Mouse (Mus musculus): Measurements from ENCODE around the gene Hist1h4h.

The Hist1h4h gene

DNA sequence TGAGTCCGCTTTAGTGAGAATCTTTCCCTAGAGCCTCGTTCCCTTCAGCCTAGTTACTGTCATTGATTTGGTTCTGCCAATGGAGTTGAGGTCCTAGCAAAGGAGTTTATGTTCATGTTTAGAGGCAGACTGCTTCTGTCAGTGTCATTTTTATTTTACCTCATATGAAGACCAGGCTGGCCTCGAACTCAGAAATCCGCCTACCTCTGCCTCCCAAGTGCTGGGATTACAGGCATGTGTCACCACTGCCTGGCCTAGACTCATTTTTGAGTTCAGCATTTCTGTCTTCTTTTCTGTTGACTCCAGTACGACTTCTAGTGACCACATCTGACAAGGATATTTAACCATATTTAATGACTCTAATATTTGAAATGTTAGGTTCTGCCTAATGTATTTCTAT is 15.6 kb upstream of the Hist1h4h start:
- DNase-seq, result no peak

- DNase-seq, result no peak
These were observed 14.8 kb upstream of the Hist1h4h start for GRCm38 (mm10) chr13:23515826-23516620.

DNA sequence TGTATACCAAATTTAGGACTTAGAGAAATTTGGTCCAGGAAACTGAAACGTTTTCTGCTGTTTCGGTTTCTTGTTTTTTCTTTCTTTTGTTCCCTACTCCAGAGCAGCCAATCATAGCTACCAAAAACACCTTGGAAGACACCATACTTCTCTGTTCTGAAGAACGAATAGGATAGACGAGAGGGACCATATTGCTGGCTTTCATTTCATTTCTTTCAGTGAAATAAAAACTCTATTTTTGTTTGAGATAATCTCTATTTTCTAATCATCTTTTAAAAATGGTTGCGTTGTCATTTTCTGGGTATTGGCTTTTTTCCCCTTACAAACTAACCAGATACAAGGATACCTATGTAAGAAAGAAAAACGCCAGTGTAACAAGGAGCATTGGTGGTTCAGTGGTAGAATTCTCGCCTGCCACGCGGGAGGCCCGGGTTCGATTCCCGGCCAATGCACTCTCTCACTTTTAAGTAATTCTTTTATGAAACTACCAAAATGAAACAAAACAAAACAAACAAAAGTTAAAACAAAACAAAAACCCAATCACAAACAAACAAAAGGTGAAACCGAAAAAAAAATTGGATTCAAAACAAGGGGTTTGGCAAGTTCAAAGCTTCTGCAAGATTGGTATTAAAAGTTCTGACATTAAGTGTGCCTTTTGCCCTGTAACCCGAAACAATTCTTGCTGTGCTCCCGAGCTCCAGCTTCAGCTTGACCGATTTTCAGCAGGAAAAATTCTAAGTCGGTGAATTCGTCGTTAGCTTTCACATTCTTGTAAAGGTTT is 13.8 kb upstream of the Hist1h4h start:
- DNase-seq, result peak; percentile 76 to 87

GRCm38 (mm10) chr13:23517603-23518294 is 13.1 kb upstream of the Hist1h4h start:
- DNase-seq, result peak; percentile 84 to 96

GRCm38 (mm10) chr13:23518295-23518603 is 12.6 kb upstream of the Hist1h4h start:
- no peak for DNase-seq

- DNase-seq, result peak; percentile 69 to 89
These were observed 12.0 kb upstream of the Hist1h4h start for GRCm38 (mm10) chr13:23518885-23519284.

- peak; percentile 69 to 86 for DNase-seq
These were observed 11.4 kb upstream of the Hist1h4h start for GRCm38 (mm10) chr13:23519416-23519815.

- peak; percentile 78 to 83 for DNase-seq
These were observed 9.1 kb upstream of the Hist1h4h start for GRCm38 (mm10) chr13:23521703-23522102.

- DNase-seq, result no peak
These were observed 6.9 kb upstream of the Hist1h4h start for GRCm38 (mm10) chr13:23523976-23524375.

GRCm38 (mm10) chr13:23524654-23525053 is 6.2 kb upstream of the Hist1h4h start:
- peak; percentile 72 to 73 for DNase-seq

- no peak for DNase-seq
These were observed 4.9 kb upstream of the Hist1h4h start for GRCm38 (mm10) chr13:23525901-23526300.

DNA sequence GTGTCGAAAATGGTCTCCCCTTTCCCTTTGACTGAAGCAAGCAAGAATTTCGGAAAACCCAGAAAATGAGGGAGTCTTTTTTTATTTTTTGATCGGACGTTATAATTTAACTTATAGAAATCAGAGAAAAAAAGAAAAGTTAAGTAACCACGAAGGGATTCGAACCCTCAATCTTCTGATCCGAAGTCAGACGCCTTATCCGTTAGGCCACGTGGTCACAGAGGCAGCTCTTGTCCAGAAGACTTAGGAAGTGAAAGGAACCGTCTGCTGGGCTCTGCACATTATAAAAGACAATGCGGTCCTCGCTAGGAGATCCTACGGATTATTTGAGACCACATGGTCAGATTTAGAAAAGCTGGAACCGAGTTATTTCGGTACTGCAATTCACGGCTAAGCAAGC is 4.5 kb upstream of the Hist1h4h start:
- DNase-seq, result peak; percentile 83 to 92

- no peak for DNase-seq
These were observed 1.8 kb upstream of the Hist1h4h start for GRCm38 (mm10) chr13:23529005-23529404.

- no peak for DNase-seq
These were observed 1.2 kb upstream of the Hist1h4h start for GRCm38 (mm10) chr13:23529480-23530165.

GRCm38 (mm10) chr13:23530181-23530900 is 509 bp upstream of the Hist1h4h start:
- peak; percentile 40 to 69 for DNase-seq

DNA sequence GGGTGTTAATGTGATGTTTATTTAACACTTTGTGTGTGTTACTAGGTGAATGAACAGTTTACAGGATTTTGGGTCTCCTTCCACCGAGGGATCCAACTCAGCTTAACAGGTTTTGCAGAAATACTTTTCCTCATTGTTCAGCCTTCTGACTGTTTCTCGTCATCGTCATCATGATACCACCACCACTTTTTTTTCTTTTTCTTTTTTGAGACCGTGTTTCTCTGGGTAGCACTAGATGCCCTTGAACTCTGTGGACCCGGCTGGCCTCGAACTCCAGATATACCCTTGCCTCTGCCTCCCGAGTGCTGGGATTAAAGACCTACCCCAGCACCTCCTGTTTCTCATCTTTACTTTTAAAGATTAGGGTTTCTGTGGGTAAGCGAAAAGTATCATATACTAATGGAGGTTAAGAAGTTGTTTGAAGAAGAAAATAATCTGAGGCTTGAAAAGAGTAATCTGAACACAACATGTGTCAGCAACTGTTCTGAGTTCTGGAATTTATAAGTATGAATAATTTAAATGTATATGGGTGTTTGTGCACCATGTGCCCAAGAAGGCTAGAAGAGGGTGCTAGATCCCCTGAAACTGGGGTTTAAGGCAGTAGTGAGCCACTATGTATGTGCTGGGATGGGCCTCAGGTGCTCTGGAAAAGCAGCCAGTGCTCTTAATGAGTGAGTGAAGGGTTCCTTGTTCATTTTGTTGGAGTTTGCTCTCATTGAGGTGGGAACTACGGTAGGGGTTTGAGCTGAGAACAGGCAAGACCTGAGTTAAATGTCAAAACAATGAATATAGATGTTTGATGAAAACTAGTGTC is 1.6 kb downstream of the Hist1h4h start:
- DNase-seq, result no peak

GRCm38 (mm10) chr13:23533560-23534367 is 2.9 kb downstream of the Hist1h4h start, which contains the start of gene Hist1h2af:
Hist1h2af (plus strand) TSS chr13:23533906.
- DNase-seq, result peak; percentile 59 to 70

DNA sequence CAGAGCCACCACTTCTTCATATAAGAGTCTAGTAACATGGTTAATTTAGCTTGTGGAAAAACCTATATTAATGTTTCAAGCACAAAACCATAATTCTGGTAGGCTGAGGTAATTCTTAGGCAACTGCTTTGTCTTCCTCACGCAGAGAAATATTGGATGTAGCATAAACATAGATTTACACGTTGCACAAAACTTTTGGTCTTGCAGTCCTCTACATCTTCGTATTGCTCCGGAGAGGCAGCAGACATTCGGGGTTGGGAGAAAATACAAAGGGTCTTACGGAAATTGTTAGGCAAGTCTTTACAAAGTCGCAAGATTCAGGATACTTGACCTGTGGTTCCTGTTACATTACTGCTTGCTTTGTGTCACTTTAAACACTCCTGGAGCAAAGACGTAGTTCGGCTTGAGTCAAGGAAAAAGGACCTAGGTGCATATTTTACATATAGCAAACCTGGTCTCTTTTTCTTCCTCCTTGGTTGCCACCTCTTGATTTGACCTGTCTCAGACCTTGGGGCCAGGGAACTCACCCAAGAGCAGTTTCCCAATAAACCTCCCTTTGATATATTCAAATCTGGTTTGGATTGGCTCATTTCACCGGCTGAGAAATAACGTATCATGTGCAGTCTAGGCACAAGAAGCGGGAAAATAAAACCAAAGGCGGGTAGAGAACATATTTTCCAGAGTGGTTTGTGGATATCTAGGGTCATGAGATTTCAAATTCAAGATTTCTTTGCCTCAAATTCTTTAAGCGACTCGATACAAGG is 3.7 kb downstream of the Hist1h4h start:
- DNase-seq, result no peak
